Mouse (Mus musculus): Measurements from ENCODE around the gene Ccser1.

DNA sequence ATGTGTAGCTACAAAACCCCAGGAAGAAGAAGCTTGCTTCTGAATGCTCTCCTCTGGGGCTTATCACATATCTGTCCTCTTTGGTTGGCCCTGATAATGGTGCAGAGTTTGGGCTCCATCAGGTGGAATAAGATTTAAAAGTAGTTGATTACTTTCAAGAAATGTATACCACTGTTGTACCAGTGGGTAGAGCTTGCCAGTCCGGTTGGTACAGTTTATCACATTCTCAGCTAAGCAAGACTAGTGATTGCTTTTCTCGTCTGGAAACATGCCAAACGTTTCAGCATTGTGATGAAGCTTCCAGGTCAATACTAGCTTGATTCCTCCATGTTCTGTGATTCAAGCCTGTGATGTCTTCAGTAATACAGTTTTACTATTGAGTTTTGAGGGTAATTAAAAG, 441.6 kb downstream of the Ccser1 start:
- TF ChIP-seq CTCF (IDR thresholded peaks at IDR 0.05; ENCODE audit: borderline replicate concordance, insufficient read depth, low read length) (no peak), POLR2A (IDR thresholded peaks at IDR 0.05; ENCODE audit: low read depth, low read length) (no peak)

Measured in embryonic fibroblast, embryonic 13.5 days (primary cell).